Mouse (Mus musculus): ENCODE data around the gene Pafah1b1. TPM values are rescaled to one million over a fixed set of nuclear protein-coding genes. Genes with fewer than 3 reads are reported as not detected.

The Pafah1b1 gene
- polyA plus RNA-seq, 1 experiment from 2014 or later, result 46.0 TPM

- Histone ChIP-seq H3K27ac (ENCODE audit: low read depth, low read length) (peak overlapping the region; percentile 96), H3K27me3 (replicated peaks; ENCODE audit: control insufficient read depth, insufficient read depth, low read length) (no peaks in the 10 kb centered on the region), H3K4me1 (ENCODE audit: control insufficient read depth, insufficient read depth, low read depth, low read length) (peaks cover 8% of the 10 kb centered on the region), H3K4me3 (ENCODE audit: low read length) (peak overlapping the region; percentile 47), H3K9me3 (ENCODE audit: control insufficient read depth, low read length) (no peaks in the 10 kb centered on the region), H3K36me3 (ENCODE audit: control insufficient read depth, insufficient read depth, low read length) (no peaks in the 10 kb centered on the region), H3K4me2 (ENCODE audit: low read length) (peak overlapping the region; percentile 74), H3K9ac (ENCODE audit: low read depth, low read length) (peak overlapping the region; percentile 72)
- WGBS, result 14% methylated on average over 9 of the region's 9 CpGs
- peak; percentile 64 for ATAC-seq
Measured at GRCm38 (mm10) chr11:74638791-74639411, 85.6 kb downstream of the Pafah1b1 start.

GRCm38 (mm10) chr11:74637971-74638790 lies 86.3 kb downstream of the Pafah1b1 start:
- under 1% methylated on average over 82 of the region's 86 CpGs for WGBS
- no peaks in the 10 kb centered on the region for H3K9me3 ChIP-seq (ENCODE audit: control insufficient read depth, low read length)
- H3K27ac ChIP-seq (ENCODE audit: low read depth, low read length), result peak overlapping the region; percentile 96
- H3K27me3 ChIP-seq (replicated peaks; ENCODE audit: control insufficient read depth, insufficient read depth, low read length), result no peaks in the 10 kb centered on the region
- peak overlapping the region; percentile 72 for H3K9ac ChIP-seq (ENCODE audit: low read depth, low read length)
- peaks cover 8% of the 10 kb centered on the region for H3K4me1 ChIP-seq (ENCODE audit: control insufficient read depth, insufficient read depth, low read depth, low read length)
- H3K4me3 ChIP-seq (ENCODE audit: low read length), result peak overlapping the region; percentile 47
- no peaks in the 10 kb centered on the region for H3K36me3 ChIP-seq (ENCODE audit: control insufficient read depth, insufficient read depth, low read length)
- peak; percentile 87 for ATAC-seq
- peak overlapping the region; percentile 74 for H3K4me2 ChIP-seq (ENCODE audit: low read length)

GRCm38 (mm10) chr11:74637486-74637885 lies 87.0 kb downstream of the Pafah1b1 start:
- no peak for ATAC-seq
- WGBS, result 12% methylated on average over 8 of the region's 8 CpGs
- peak overlapping the region; percentile 74 for H3K4me2 ChIP-seq (ENCODE audit: low read length)

GRCm38 (mm10) chr11:74634490-74635275 lies 89.8 kb downstream of the Pafah1b1 start:
- no peaks in the 10 kb centered on the region for H3K9me3 ChIP-seq (ENCODE audit: control insufficient read depth, low read length)
- no peak for ATAC-seq
- peaks cover 5% of the 10 kb centered on the region; the same call in 1 of the 2 replicates for H3K36me3 ChIP-seq (ENCODE audit: control insufficient read depth, insufficient read depth, low read length)
- H3K9ac ChIP-seq (ENCODE audit: low read depth, low read length), result no peak overlapping the region
- no peak overlapping the region for H3K4me2 ChIP-seq (ENCODE audit: low read length)
- no peak overlapping the region for H3K27ac ChIP-seq (ENCODE audit: low read depth, low read length)
- 68% methylated on average over 5 of the region's 5 CpGs for WGBS
- H3K4me1 ChIP-seq (ENCODE audit: control insufficient read depth, insufficient read depth, low read depth, low read length), result peaks cover 8% of the 10 kb centered on the region
- H3K4me3 ChIP-seq (ENCODE audit: low read length), result no peak overlapping the region
- H3K27me3 ChIP-seq (replicated peaks; ENCODE audit: control insufficient read depth, insufficient read depth, low read length), result no peaks in the 10 kb centered on the region

More at GRCm38 (mm10) chr11:74637486-74637885, 87.0 kb downstream of the Pafah1b1 start:
- Histone ChIP-seq H3K4me3 (ENCODE audit: low read length) (peak overlapping the region; percentile 47), H3K27me3 (replicated peaks; ENCODE audit: control insufficient read depth, insufficient read depth, low read length) (no peaks in the 10 kb centered on the region), H3K27ac (ENCODE audit: low read depth, low read length) (peak overlapping the region; percentile 96), H3K4me1 (ENCODE audit: control insufficient read depth, insufficient read depth, low read depth, low read length) (peaks cover 8% of the 10 kb centered on the region), H3K36me3 (ENCODE audit: control insufficient read depth, insufficient read depth, low read length) (no peaks in the 10 kb centered on the region), H3K9me3 (ENCODE audit: control insufficient read depth, low read length) (no peaks in the 10 kb centered on the region), H3K9ac (ENCODE audit: low read depth, low read length) (peak overlapping the region; percentile 72)

- no peak for ATAC-seq
- WGBS, result 73% methylated on average over 7 of the region's 7 CpGs
- Histone ChIP-seq H3K36me3 (ENCODE audit: control insufficient read depth, insufficient read depth, low read length) (peaks cover 7% of the 10 kb centered on the region; the same call in 1 of the 2 replicates), H3K4me1 (ENCODE audit: control insufficient read depth, insufficient read depth, low read depth, low read length) (peaks cover 1% of the 10 kb centered on the region), H3K4me3 (ENCODE audit: low read length) (no peak overlapping the region), H3K9me3 (ENCODE audit: control insufficient read depth, low read length) (no peaks in the 10 kb centered on the region), H3K27ac (ENCODE audit: low read depth, low read length) (no peak overlapping the region), H3K9ac (ENCODE audit: low read depth, low read length) (no peak overlapping the region), H3K27me3 (replicated peaks; ENCODE audit: control insufficient read depth, insufficient read depth, low read length) (no peaks in the 10 kb centered on the region), H3K4me2 (ENCODE audit: low read length) (no peak overlapping the region)
Measured at GRCm38 (mm10) chr11:74631880-74632789, 92.3 kb downstream of the Pafah1b1 start.

GRCm38 (mm10) chr11:74627481-74627880 lies 97.0 kb downstream of the Pafah1b1 start:
- no peak for ATAC-seq
- 77% methylated on average over 3 of the region's 3 CpGs for WGBS

GRCm38 (mm10) chr11:74625333-74625732 lies 99.1 kb downstream of the Pafah1b1 start:
- no peak overlapping the region for H3K9ac ChIP-seq (ENCODE audit: low read depth, low read length)
- no peaks in the 10 kb centered on the region for H3K9me3 ChIP-seq (ENCODE audit: control insufficient read depth, low read length)

More at GRCm38 (mm10) chr11:74627481-74627880, 97.0 kb downstream of the Pafah1b1 start:
- Histone ChIP-seq H3K9ac (ENCODE audit: low read depth, low read length) (no peak overlapping the region), H3K9me3 (ENCODE audit: control insufficient read depth, low read length) (no peaks in the 10 kb centered on the region), H3K4me2 (ENCODE audit: low read length) (no peak overlapping the region), H3K27ac (ENCODE audit: low read depth, low read length) (no peak overlapping the region), H3K27me3 (replicated peaks; ENCODE audit: control insufficient read depth, insufficient read depth, low read length) (no peaks in the 10 kb centered on the region), H3K4me1 (ENCODE audit: control insufficient read depth, insufficient read depth, low read depth, low read length) (no peaks in the 10 kb centered on the region), H3K36me3 (ENCODE audit: control insufficient read depth, insufficient read depth, low read length) (peaks cover 7% of the 10 kb centered on the region; the same call in 1 of the 2 replicates), H3K4me3 (ENCODE audit: low read length) (no peak overlapping the region)

More at GRCm38 (mm10) chr11:74625333-74625732, 99.1 kb downstream of the Pafah1b1 start:
- Histone ChIP-seq H3K4me2 (ENCODE audit: low read length) (no peak overlapping the region), H3K4me3 (ENCODE audit: low read length) (no peak overlapping the region), H3K27ac (ENCODE audit: low read depth, low read length) (no peak overlapping the region), H3K36me3 (ENCODE audit: control insufficient read depth, insufficient read depth, low read length) (peaks cover 4% of the 10 kb centered on the region; the same call in 1 of the 2 replicates), H3K4me1 (ENCODE audit: control insufficient read depth, insufficient read depth, low read depth, low read length) (no peaks in the 10 kb centered on the region; the same call in 1 of the 2 replicates), H3K27me3 (replicated peaks; ENCODE audit: control insufficient read depth, insufficient read depth, low read length) (no peaks in the 10 kb centered on the region)
- ATAC-seq, result no peak

Measured in hindbrain, embryonic 16.5 days (tissue).